Mouse (Mus musculus): Measurements from ENCODE around the gene Daxx.
"Not testable (repeated sequence)": the region's sequence is repeated elsewhere in the genome, so short reads cannot be mapped to it uniquely, and the experiment has no call there.

Daxx gene

GRCm38 (mm10) chr17:33903911-33904651 lies 5.1 kb upstream of the Daxx start:
- not testable (repeated sequence) for DNase-seq (ENCODE audit: low spot score)

- DNase-seq (ENCODE audit: low spot score) = not testable (repeated sequence)
Measured at GRCm38 (mm10) chr17:33904835-33905234, 4.4 kb upstream of the Daxx start, which contains the start of gene Platr17. Gene Platr17 (plus strand): TSS chr17:33905135.

GRCm38 (mm10) chr17:33908331-33909076 lies 710 bp upstream of the Daxx start:
- no peak for DNase-seq (ENCODE audit: low spot score)

- no peak for DNase-seq (ENCODE audit: low spot score)
Measured at GRCm38 (mm10) chr17:33909869-33910250, 646 bp downstream of the Daxx start.

- DNase-seq (ENCODE audit: low spot score) = no peak
Measured at GRCm38 (mm10) chr17:33910346-33911051, 1.3 kb downstream of the Daxx start.

GRCm38 (mm10) chr17:33911052-33911812 lies 2.0 kb downstream of the Daxx start:
- no peak for DNase-seq (ENCODE audit: low spot score)

- DNase-seq (ENCODE audit: low spot score) = no peak
Measured at GRCm38 (mm10) chr17:33911813-33912414, 2.7 kb downstream of the Daxx start.

GRCm38 (mm10) chr17:33913264-33913663 lies 4.0 kb downstream of the Daxx start:
- DNase-seq (ENCODE audit: low spot score) = no peak

- no peak for DNase-seq (ENCODE audit: low spot score)
Measured at GRCm38 (mm10) chr17:33913905-33914304, 4.7 kb downstream of the Daxx start.

- DNase-seq (ENCODE audit: low spot score) = no peak
Measured at GRCm38 (mm10) chr17:33914969-33915391, 5.8 kb downstream of the Daxx start.

GRCm38 (mm10) chr17:33915671-33916250 lies 6.5 kb downstream of the Daxx start, which contains the start of the genes Tapbp and Zbtb22:
Gene Tapbp (plus strand): TSS chr17:33915899.
Gene Zbtb22 (plus strand): TSS chr17:33915904.
- DNase-seq (ENCODE audit: low spot score) = peak; percentile 96

GRCm38 (mm10) chr17:33916294-33916693 lies 7.1 kb downstream of the Daxx start:
- DNase-seq (ENCODE audit: low spot score) = no peak

- no peak for DNase-seq (ENCODE audit: low spot score)
Measured at GRCm38 (mm10) chr17:33916847-33917655, 7.8 kb downstream of the Daxx start.

GRCm38 (mm10) chr17:33917656-33918292 lies 8.6 kb downstream of the Daxx start:
- DNase-seq (ENCODE audit: low spot score) = no peak

- no peak for DNase-seq (ENCODE audit: low spot score)
Measured at GRCm38 (mm10) chr17:33918293-33919203, 9.3 kb downstream of the Daxx start.

- DNase-seq (ENCODE audit: low spot score) = peak; percentile 63
Measured at GRCm38 (mm10) chr17:33919351-33920281, 10.4 kb downstream of the Daxx start.
